Mouse (Mus musculus) natural killer cell, adult 2 months (primary cell): ENCODE data around the gene Cd9.
A peak's percentile ranks its signal among the peaks of the same experiment; 100 is the strongest.

Experiments used
- DNase-seq, 2 experiments: peaks; one replicate each; pipeline ENCODE4 v3.0.0; 2022; ENCODE audit warnings: low spot score in 2 of 2

Gene Cd9

GRCm38 (mm10) chr6:125494092-125494871 lies at the start of gene Cd9:
TSS of gene Cd9 (minus strand) at chr6:125494791.
- peak; percentile 60 to 64 for DNase-seq

- DNase-seq, result no peak
Measured at GRCm38 (mm10) chr6:125541296-125541695, 46.7 kb upstream of the Cd9 start.

- peak; percentile 34 to 65 for DNase-seq
Measured at GRCm38 (mm10) chr6:125540826-125541225, 46.2 kb upstream of the Cd9 start.

- no peak for DNase-seq
Measured at GRCm38 (mm10) chr6:125540199-125540598, 45.6 kb upstream of the Cd9 start.

GRCm38 (mm10) chr6:125539423-125539822 lies 44.8 kb upstream of the Cd9 start:
- DNase-seq, result no peak

- DNase-seq, result no peak
Measured at GRCm38 (mm10) chr6:125538469-125538868, 43.9 kb upstream of the Cd9 start.

GRCm38 (mm10) chr6:125534990-125535389 lies 40.4 kb upstream of the Cd9 start:
- no peak for DNase-seq

GRCm38 (mm10) chr6:125533104-125533650 lies 38.6 kb upstream of the Cd9 start:
- no peak for DNase-seq

GRCm38 (mm10) chr6:125529479-125529878 lies 34.9 kb upstream of the Cd9 start:
- no peak for DNase-seq

GRCm38 (mm10) chr6:125528614-125529200 lies 34.1 kb upstream of the Cd9 start:
- no peak for DNase-seq

GRCm38 (mm10) chr6:125526066-125526465 lies 31.5 kb upstream of the Cd9 start:
- no peak for DNase-seq

GRCm38 (mm10) chr6:125524027-125524426 lies 29.4 kb upstream of the Cd9 start:
- DNase-seq, result peak; percentile 51 to 62

GRCm38 (mm10) chr6:125521558-125522193 lies 27.1 kb upstream of the Cd9 start:
- DNase-seq, result no peak

- DNase-seq, result no peak
Measured at GRCm38 (mm10) chr6:125515503-125516315, 21.1 kb upstream of the Cd9 start.

GRCm38 (mm10) chr6:125512950-125513596 lies 18.5 kb upstream of the Cd9 start:
- no peak for DNase-seq

- no peak for DNase-seq
Measured at GRCm38 (mm10) chr6:125511196-125511595, 16.6 kb upstream of the Cd9 start.

- DNase-seq, result no peak
Measured at GRCm38 (mm10) chr6:125510645-125511044, 16.1 kb upstream of the Cd9 start.

GRCm38 (mm10) chr6:125509783-125510182 lies 15.2 kb upstream of the Cd9 start:
- DNase-seq, result no peak

- no peak for DNase-seq
Measured at GRCm38 (mm10) chr6:125506427-125506826, 11.8 kb upstream of the Cd9 start.

- DNase-seq, result no peak
Measured at GRCm38 (mm10) chr6:125504622-125505355, 10.2 kb upstream of the Cd9 start.
